Mouse (Mus musculus) hindbrain, embryonic 12.5 days (tissue): Measurements from ENCODE around the gene Cacng6. TPM values are rescaled to one million over a fixed set of nuclear protein-coding genes. Genes with fewer than 3 reads are reported as not detected.
A peak's percentile ranks its signal among the peaks of the same experiment; 100 is the strongest.
"Not testable (repeated sequence)": the region's sequence is repeated elsewhere in the genome, so short reads cannot be mapped to it uniquely, and the experiment has no call there.

ENCODE experiments used
- ATAC-seq: fragments of 200-750 bp; cut with Nextera tagmentation; 2 replicates; pipeline ENCODE4 v1.8.0; 2017; ENCODE audit warnings: moderate TSS enrichment; ENCODE audit not compliant: low FRiP score
- H3K27ac ChIP-seq: fragments of 300-500 bp; sonication (generic); 2 replicates; pipeline ENCODE4 v1.5.1; 2016; ENCODE audit warnings: mild to moderate bottlenecking
- H3K27me3 ChIP-seq: fragments of 300-500 bp; sonication (generic); 2 replicates; pipeline ENCODE4 v1.6.1; 2016; ENCODE audit warnings: mild to moderate bottlenecking
- H3K36me3 ChIP-seq: fragments of 300-500 bp; sonication (generic); 2 replicates; pipeline ENCODE4 v1.6.1; 2016; ENCODE audit warnings: mild to moderate bottlenecking
- H3K4me1 ChIP-seq: fragments of 300-500 bp; sonication (generic); 2 replicates; pipeline ENCODE4 v1.6.1; 2016
- H3K4me2 ChIP-seq: fragments of 300-500 bp; sonication (generic); replicated peaks from 2 replicates; pipeline ENCODE4 v1.6.1; 2016; ENCODE audit warnings: mild to moderate bottlenecking
- H3K4me3 ChIP-seq: fragments of 300-500 bp; sonication (generic); 2 replicates; pipeline ENCODE4 v1.5.1; 2016; ENCODE audit warnings: mild to moderate bottlenecking
- H3K9ac ChIP-seq: fragments of 300-500 bp; sonication (generic); 2 replicates; pipeline ENCODE4 v1.6.1; 2016; ENCODE audit warnings: mild to moderate bottlenecking, moderate library complexity
- H3K9me3 ChIP-seq: fragments of 300-500 bp; sonication (generic); replicated peaks from 2 replicates; pipeline ENCODE4 v1.6.1; 2016; ENCODE audit warnings: mild to moderate bottlenecking
- WGBS: fragments of 180-500 bp; shearing (Covaris S2); methylation state at CpG from one replicate; pipeline ENCODE4 v1.1.7; 2016; 5-methylcytosine and 5-hydroxymethylcytosine counted together
- polyA plus RNA-seq: library from polyadenylated mRNA; unstranded; fragments of >200 nt; fragmentation: Nextera tagmentation; extraction: Ambion mirVana; gene quantifications from 2 replicates; pipeline ENCODE4 v1.2.1, GENCODE M21; 2016

Cacng6 gene
- polyA plus RNA-seq, 1 experiment from 2014 or later: 0.27 TPM

DNA sequence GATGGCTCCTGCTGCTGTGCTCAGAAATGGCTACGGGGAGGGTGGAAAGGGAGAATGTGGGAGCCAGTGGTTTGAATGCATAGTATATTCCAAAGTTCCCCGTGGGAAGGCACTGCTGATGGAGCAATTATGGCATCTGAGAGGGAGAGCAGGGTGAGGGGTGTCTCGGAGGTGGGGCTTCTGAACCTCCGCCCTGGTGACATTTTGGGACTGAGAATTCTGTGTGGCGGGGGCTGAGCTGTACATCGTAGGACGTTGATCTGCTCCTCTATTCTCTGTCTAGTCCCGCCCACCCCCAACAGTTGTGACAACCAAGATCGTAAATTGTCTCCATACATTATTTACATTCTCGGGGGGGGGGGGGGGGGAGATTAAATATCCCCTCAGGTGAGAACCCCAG lies 26.6 kb upstream of the Cacng6 start:
- 0 out of 2 replicates have a peak, but pooled peaks have one; percentile 9 for ATAC-seq
- peaks cover 7% of the 10 kb centered on the region; the same call in 1 of the 2 replicates for H3K9me3 ChIP-seq
- WGBS: 55% methylated on average over 10 of the region's 10 CpGs

DNA sequence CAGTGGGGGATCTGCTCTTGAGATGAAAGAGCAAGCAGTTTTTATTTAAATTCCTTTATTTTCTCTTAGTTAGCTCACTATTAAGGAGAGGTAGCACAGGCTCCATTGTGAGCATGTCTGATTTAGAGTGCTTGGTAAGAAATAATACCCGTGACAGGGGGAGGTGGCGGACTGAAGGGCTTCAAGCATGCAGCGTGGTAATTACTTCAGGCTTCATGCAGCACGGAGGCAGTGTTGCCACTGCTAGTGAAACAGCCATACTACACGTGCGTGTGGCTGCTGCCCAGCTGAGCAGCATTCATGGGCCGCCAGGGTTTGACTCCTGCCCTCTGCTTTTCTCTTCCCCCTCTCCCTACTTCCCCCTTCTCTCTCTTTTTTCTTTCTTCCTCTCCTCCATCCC lies 26.2 kb upstream of the Cacng6 start:
- peaks cover 14% of the 10 kb centered on the region for H3K36me3 ChIP-seq
- H3K4me3 ChIP-seq: no peak overlapping the region
- H3K27ac ChIP-seq: 0 out of 2 replicates have a peak overlapping the region, but pooled peaks have one; percentile 3
- peak; percentile 76 for ATAC-seq
- WGBS: 26% methylated on average over 7 of the region's 7 CpGs
- 0 out of 2 replicates have a peak overlapping the region, but pooled peaks have one; percentile 11 for H3K4me2 ChIP-seq
- peaks cover 7% of the 10 kb centered on the region; the same call in 1 of the 2 replicates for H3K9me3 ChIP-seq
- no peaks in the 10 kb centered on the region for H3K27me3 ChIP-seq
- peaks cover 15% of the 10 kb centered on the region for H3K4me1 ChIP-seq
- H3K9ac ChIP-seq: no peak overlapping the region; the same call in 1 of the 2 replicates

More for the DNA sequence above, 26.6 kb upstream of the Cacng6 start:
- Histone ChIP-seq H3K4me2 (0 out of 2 replicates have a peak overlapping the region, but pooled peaks have one; percentile 11), H3K27ac (no peak overlapping the region), H3K4me1 (peaks cover 19% of the 10 kb centered on the region), H3K9ac (no peak overlapping the region), H3K4me3 (no peak overlapping the region), H3K36me3 (peaks cover 14% of the 10 kb centered on the region), H3K27me3 (no peaks in the 10 kb centered on the region)

- H3K27ac ChIP-seq, H3K9ac ChIP-seq, H3K4me3 ChIP-seq, H3K27me3 ChIP-seq, H3K9me3 ChIP-seq, H3K4me2 ChIP-seq: not testable (repeated sequence)
- H3K4me1 ChIP-seq: peaks cover 14% of the 10 kb centered on the region
- WGBS: 91% methylated on average over 8 of the region's 8 CpGs
- ATAC-seq: peak; percentile 10; the same call in 1 of the 2 replicates
- H3K36me3 ChIP-seq: peaks cover 15% of the 10 kb centered on the region
These were observed 25.6 kb upstream of the Cacng6 start for GRCm38 (mm10) chr7:3398363-3398762.

DNA sequence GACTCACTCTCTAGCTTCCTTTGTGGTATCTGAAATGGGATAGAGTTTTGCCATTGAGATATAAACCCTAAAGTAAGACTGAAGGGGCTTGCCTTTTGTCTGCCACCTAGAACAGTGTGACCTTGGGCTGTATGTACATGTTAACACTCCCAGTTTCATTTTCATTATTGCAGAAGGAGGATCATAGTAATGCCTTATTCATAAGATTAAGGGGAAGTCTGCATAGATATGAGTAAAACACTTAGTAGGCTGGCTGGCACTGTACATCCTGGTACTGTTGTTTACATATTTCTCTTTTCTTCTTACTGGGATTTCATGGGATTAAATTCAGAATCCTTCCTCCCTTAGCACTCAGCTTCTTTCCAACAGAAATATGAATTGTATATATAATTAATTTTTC lies 24.1 kb upstream of the Cacng6 start:
- H3K4me2 ChIP-seq: no peak overlapping the region
- no peak overlapping the region for H3K27ac ChIP-seq
- no peak overlapping the region for H3K9ac ChIP-seq
- H3K4me1 ChIP-seq: peaks cover 10% of the 10 kb centered on the region
- ATAC-seq: no peak
- H3K9me3 ChIP-seq: no peaks in the 10 kb centered on the region
- no peaks in the 10 kb centered on the region for H3K27me3 ChIP-seq
- no peak overlapping the region for H3K4me3 ChIP-seq
- H3K36me3 ChIP-seq: peaks cover 6% of the 10 kb centered on the region; the same call in 1 of the 2 replicates

DNA sequence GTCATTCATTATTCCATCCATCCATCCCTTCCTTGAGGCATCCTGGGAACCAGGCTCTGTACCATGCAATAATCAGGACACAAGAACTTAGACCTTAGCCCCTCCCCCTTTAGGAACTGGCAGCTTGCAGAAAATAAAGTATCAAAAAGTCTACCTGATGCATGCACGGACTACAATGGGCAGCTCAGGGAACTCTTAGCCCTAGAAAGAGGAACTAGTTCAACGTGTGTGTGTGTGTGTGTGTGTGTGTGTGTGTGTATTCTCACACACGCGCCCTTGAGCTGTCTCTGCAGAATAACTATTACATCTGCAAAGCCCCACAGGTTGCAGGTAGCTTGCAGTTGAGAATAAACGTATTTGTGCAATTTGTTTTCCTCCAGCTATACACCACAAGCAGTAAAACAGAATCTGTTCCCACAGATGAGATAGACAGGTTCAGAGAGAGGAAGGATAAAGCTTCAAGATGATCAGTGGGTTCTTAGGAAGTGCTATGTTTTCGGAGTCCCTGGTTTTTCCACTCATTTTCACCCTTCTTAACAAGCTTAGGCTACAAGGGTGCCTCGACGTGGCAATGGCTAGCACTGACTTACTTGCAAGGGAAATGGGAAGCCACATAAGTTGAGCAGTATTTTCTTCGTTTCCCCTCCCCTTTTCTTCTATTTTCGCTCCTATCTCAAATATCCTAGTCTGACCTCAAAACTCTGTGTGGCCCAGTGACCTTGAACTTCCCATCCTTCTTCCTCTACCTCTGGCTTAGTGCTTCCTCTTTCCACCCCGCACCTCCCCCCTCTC lies 14.1 kb upstream of the Cacng6 start:
- Histone ChIP-seq H3K36me3 (no peaks in the 10 kb centered on the region), H3K4me2 (no peak overlapping the region), H3K9me3 (no peaks in the 10 kb centered on the region), H3K27me3 (peaks cover 38% of the 10 kb centered on the region), H3K4me1 (peaks cover 16% of the 10 kb centered on the region), H3K9ac (no peak overlapping the region), H3K4me3 (no peak overlapping the region), H3K27ac (no peak overlapping the region)
- 70% methylated on average over 11 of the region's 11 CpGs for WGBS
- ATAC-seq: no peak

DNA sequence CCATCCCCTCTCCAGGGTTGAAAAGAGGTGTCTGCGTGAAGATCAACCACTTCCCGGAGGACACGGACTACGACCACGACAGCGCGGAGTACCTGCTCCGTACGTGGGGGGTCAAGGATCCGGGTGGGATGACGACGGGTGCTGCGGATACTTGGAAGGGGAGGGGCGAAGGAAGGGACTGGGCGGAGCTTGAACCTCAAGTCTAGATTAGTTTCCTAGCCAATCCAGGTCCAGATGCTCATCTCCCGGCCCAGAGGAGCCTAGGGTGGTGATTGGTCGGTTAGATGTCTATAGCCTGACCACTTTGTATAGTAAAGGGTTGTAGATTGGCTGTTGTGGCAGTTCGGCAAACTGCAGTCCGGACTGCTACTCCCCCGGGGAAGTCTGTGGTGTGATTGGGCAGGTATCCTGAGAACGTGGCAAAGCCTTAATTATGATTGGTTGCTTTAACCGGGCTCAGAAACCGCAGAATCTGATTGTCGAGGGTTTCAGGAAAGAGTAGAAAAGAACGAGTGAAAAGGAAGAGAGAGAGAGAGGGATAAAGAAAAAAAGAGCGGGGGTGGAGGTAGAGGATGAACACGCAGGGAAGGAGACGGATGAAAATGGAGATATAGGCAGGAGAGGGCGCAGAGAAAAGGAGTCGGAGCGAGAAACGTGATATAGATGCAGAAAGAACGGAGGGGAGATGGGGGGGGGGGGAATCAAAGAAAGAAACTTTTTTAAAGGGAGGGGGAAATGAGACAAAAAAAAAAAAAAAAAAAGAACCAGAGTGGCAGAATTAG lies 12.6 kb upstream of the Cacng6 start:
- H3K4me2 ChIP-seq: peak overlapping the region; percentile 77
- no peak overlapping the region for H3K27ac ChIP-seq
- no peaks in the 10 kb centered on the region for H3K36me3 ChIP-seq
- H3K9me3 ChIP-seq: no peaks in the 10 kb centered on the region
- peak overlapping the region; percentile 45 for H3K9ac ChIP-seq
- peak overlapping the region; percentile 39 for H3K4me3 ChIP-seq
- ATAC-seq: peak; percentile 90
- H3K4me1 ChIP-seq: peaks cover 25% of the 10 kb centered on the region
- under 1% methylated on average over 33 of the region's 33 CpGs for WGBS
- peaks cover 52% of the 10 kb centered on the region for H3K27me3 ChIP-seq

DNA sequence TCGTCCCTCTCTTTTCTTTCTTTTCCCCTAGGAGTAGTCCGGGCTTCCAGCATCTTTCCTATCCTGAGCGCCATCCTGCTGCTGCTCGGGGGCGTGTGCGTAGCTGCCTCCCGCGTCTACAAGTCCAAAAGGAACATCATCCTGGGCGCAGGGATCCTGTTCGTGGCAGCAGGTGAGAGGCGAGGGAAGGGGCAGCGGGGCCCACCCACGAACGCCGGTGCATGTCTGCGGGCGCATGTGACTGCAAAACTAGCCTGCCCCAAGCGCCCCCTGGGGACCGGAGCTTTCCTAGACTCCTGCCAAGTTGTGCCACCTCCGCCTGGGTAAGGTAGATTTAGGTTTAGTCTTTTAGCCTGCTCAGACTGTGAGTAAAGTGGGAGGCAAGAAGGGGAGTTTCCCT lies 12.0 kb upstream of the Cacng6 start:
- Histone ChIP-seq H3K27me3 (peaks cover 59% of the 10 kb centered on the region), H3K4me1 (peaks cover 25% of the 10 kb centered on the region), H3K9ac (peak overlapping the region; percentile 38; the same call in 1 of the 2 replicates), H3K4me3 (peak overlapping the region; percentile 39), H3K27ac (no peak overlapping the region), H3K4me2 (peak overlapping the region; percentile 77), H3K36me3 (no peaks in the 10 kb centered on the region), H3K9me3 (no peaks in the 10 kb centered on the region)
- no peak for ATAC-seq
- under 1% methylated on average over 20 of the region's 20 CpGs for WGBS

- H3K27me3 ChIP-seq: peaks cover 72% of the 10 kb centered on the region
- ATAC-seq: no peak
These were observed 9.1 kb upstream of the Cacng6 start for GRCm38 (mm10) chr7:3414888-3415287.

GRCm38 (mm10) chr7:3415378-3415777 lies 8.6 kb upstream of the Cacng6 start:
- Histone ChIP-seq H3K27ac (no peak overlapping the region), H3K9me3 (no peaks in the 10 kb centered on the region), H3K9ac (peak overlapping the region; percentile 70), H3K4me3 (peak overlapping the region; percentile 62), H3K4me2 (peak overlapping the region; percentile 97), H3K27me3 (peaks cover 75% of the 10 kb centered on the region), H3K36me3 (no peaks in the 10 kb centered on the region), H3K4me1 (peaks cover 25% of the 10 kb centered on the region)
- peak; percentile 9; the same call in 1 of the 2 replicates for ATAC-seq
- WGBS: 1% methylated on average over 51 of the region's 60 CpGs

More at GRCm38 (mm10) chr7:3414888-3415287, 9.1 kb upstream of the Cacng6 start:
- peak overlapping the region; percentile 70 for H3K9ac ChIP-seq
- peaks cover 25% of the 10 kb centered on the region for H3K4me1 ChIP-seq
- no peaks in the 10 kb centered on the region for H3K9me3 ChIP-seq
- no peaks in the 10 kb centered on the region for H3K36me3 ChIP-seq
- H3K4me2 ChIP-seq: peak overlapping the region; percentile 97
- under 1% methylated on average over 46 of the region's 47 CpGs for WGBS
- peak overlapping the region; percentile 62 for H3K4me3 ChIP-seq
- no peak overlapping the region for H3K27ac ChIP-seq

DNA sequence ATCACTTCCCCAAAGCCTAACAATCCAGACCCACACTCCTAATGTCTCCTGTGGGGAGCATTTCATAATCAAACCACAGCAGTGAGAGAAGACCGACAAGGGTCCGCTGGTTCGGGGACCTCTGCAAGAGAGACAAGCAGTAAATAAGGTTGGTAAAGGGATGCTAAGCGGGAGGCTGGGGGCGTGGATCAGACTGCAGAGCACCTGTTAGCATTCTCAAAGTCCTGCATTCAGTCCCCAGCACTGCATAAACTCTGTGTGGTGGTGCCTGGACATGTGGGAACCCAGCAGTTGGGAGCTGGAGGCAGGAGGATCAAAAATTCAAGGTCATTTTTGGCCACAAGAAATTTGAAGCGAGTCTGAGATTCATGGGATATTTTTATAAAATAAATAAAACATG lies 4.1 kb upstream of the Cacng6 start:
- Histone ChIP-seq H3K36me3 (no peaks in the 10 kb centered on the region), H3K4me1 (peaks cover 15% of the 10 kb centered on the region), H3K27ac (no peak overlapping the region), H3K9ac (no peak overlapping the region), H3K9me3 (no peaks in the 10 kb centered on the region), H3K4me2 (no peak overlapping the region), H3K4me3 (no peak overlapping the region), H3K27me3 (peaks cover 90% of the 10 kb centered on the region)
- 26% methylated on average over 6 of the region's 6 CpGs for WGBS
- ATAC-seq: no peak

- Histone ChIP-seq H3K36me3 (no peaks in the 10 kb centered on the region), H3K4me3 (no peak overlapping the region), H3K4me1 (peaks cover 12% of the 10 kb centered on the region), H3K4me2 (no peak overlapping the region), H3K9ac (no peak overlapping the region), H3K9me3 (no peaks in the 10 kb centered on the region), H3K27ac (no peak overlapping the region), H3K27me3 (peaks cover 90% of the 10 kb centered on the region)
- WGBS: 63% methylated on average over 5 of the region's 5 CpGs
- no peak for ATAC-seq
These were observed 3.5 kb upstream of the Cacng6 start for GRCm38 (mm10) chr7:3420466-3420865.

DNA sequence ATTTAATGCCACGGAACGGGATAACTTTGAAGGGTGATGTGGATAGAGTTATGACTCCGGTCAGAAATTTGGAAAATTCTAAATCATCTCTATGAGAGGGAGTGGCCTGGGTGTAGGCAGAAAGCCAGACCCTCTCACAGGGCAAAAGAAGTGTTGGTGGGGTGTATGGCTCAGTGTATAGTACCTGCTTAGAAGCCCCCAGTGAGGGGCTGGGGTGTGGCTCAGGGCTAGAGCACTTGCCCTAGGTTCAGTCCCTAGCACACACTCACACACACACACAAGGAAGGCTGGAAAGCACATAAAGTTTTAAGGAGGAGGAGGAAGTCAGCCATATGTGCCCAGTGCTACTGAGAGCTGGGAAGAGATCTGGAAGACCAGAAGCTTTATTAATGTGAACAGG lies 2.7 kb upstream of the Cacng6 start:
- H3K4me1 ChIP-seq: peaks cover 7% of the 10 kb centered on the region
- no peaks in the 10 kb centered on the region for H3K36me3 ChIP-seq
- ATAC-seq: no peak
- 85% methylated on average over 3 of the region's 3 CpGs for WGBS
- no peak overlapping the region for H3K27ac ChIP-seq
- no peak overlapping the region for H3K9ac ChIP-seq
- H3K4me3 ChIP-seq: no peak overlapping the region
- no peaks in the 10 kb centered on the region for H3K9me3 ChIP-seq
- peaks cover 88% of the 10 kb centered on the region for H3K27me3 ChIP-seq
- H3K4me2 ChIP-seq: no peak overlapping the region
